Mouse (Mus musculus) C2C12 (cell line): ENCODE data around the gene Gm37240. TPM values are rescaled to one million over a fixed set of nuclear protein-coding genes. Genes with fewer than 3 reads are reported as not detected.

ENCODE experiments used
- H3K27me3 ChIP-seq: one replicate; pipeline ENCODE4 v1.6.1; 2011; ENCODE audit not compliant: control insufficient read depth, insufficient read depth, insufficient read length
- H3K36me3 ChIP-seq: one replicate; pipeline ENCODE4 v1.6.1; 2011; ENCODE audit not compliant: control insufficient read depth, insufficient read depth
- H3K4me3 ChIP-seq: one replicate; pipeline ENCODE4 v1.5.1; 2011; ENCODE audit warnings: mild to moderate bottlenecking, control low read depth; ENCODE audit not compliant: poor library complexity, insufficient read depth, severe bottlenecking
- H3K79me2 ChIP-seq: one replicate; pipeline ENCODE4 v1.6.1; 2011; ENCODE audit not compliant: control insufficient read depth, insufficient read depth
- H3K79me3 ChIP-seq: one replicate; pipeline ENCODE4 v1.6.1; 2011; ENCODE audit warnings: low read depth, control low read depth
- H3ac ChIP-seq: one replicate; pipeline ENCODE3; 2011; ENCODE audit warnings: low read depth; ENCODE audit not compliant: control insufficient read depth, insufficient read length
- CEBPB ChIP-seq: IDR thresholded peaks from one replicate; pipeline ENCODE4 v1.6.1; 2011; ENCODE audit warnings: low read depth, mild to moderate bottlenecking, control low read depth, moderate library complexity
- CTCF ChIP-seq: IDR thresholded peaks from one replicate; pipeline ENCODE4 v1.5.1; 2011; ENCODE audit not compliant: control insufficient read depth, insufficient read depth, insufficient read length
- FOSL1 ChIP-seq: IDR thresholded peaks from one replicate; pipeline ENCODE4 v1.8.0; 2011; ENCODE audit warnings: mild to moderate bottlenecking, low read length; ENCODE audit not compliant: poor library complexity, insufficient read depth, severe bottlenecking
- MAX ChIP-seq: IDR thresholded peaks from one replicate; pipeline ENCODE4 v1.6.1; 2011; ENCODE audit warnings: mild to moderate bottlenecking, control low read depth
- MYOD1 ChIP-seq: IDR thresholded peaks from one replicate; pipeline ENCODE4 v1.6.1; 2011; ENCODE audit warnings: low read depth; ENCODE audit not compliant: control insufficient read depth, insufficient read length
- MYOG ChIP-seq: IDR thresholded peaks from one replicate; pipeline ENCODE4 v1.6.1; 2011; ENCODE audit not compliant: control insufficient read depth, insufficient read length; ENCODE audit errors: extremely low read depth
- USF1 ChIP-seq: IDR thresholded peaks from one replicate; pipeline ENCODE4 v1.6.1; 2011; ENCODE audit warnings: low read depth, mild to moderate bottlenecking, control low read depth, moderate library complexity
- polyA plus RNA-seq: library from polyadenylated mRNA; unstranded; fragments of >200 nt; fragmentation: generic; extraction: Trizol; gene quantifications from one replicate; pipeline ENCODE4 v1.2.1, GENCODE M21; 2012; ENCODE audit warnings: missing spikeins

Gene Gm37240
- polyA plus RNA-seq, 1 experiment: 7.3 TPM

GRCm38 (mm10) chr3:84827617-84828016, 1059.7 kb downstream of the Gm37240 start:
- Histone ChIP-seq H3ac (no peak overlapping the region), H3K36me3 (no peaks in the 10 kb centered on the region), H3K27me3 (no peaks in the 10 kb centered on the region), H3K79me2 (peaks cover 98% of the 10 kb centered on the region), H3K79me3 (peaks cover 39% of the 10 kb centered on the region), H3K4me3 (no peak overlapping the region)
- no peak for TF ChIP-seq FOSL1
- no peak for TF ChIP-seq USF1
- TF ChIP-seq CEBPB: no peak
- TF ChIP-seq CTCF: no peak
- TF ChIP-seq MYOD1: no peak
- no peak for TF ChIP-seq MYOG
- no peak for TF ChIP-seq MAX

- no peaks in the 10 kb centered on the region for H3K36me3 ChIP-seq
- TF ChIP-seq CTCF (no peak), MYOG (no peak), USF1 (no peak), CEBPB (no peak), MYOD1 (no peak), FOSL1 (no peak), MAX (no peak)
Observed at GRCm38 (mm10) chr3:84826938-84827337, 1060.4 kb downstream of the Gm37240 start.

GRCm38 (mm10) chr3:84826405-84826804, 1060.9 kb downstream of the Gm37240 start:
- Histone ChIP-seq H3K79me2 (peaks cover 97% of the 10 kb centered on the region), H3K27me3 (no peaks in the 10 kb centered on the region), H3K36me3 (no peaks in the 10 kb centered on the region), H3K4me3 (no peak overlapping the region), H3ac (no peak overlapping the region), H3K79me3 (peaks cover 36% of the 10 kb centered on the region)
- TF ChIP-seq MAX: no peak
- TF ChIP-seq MYOG: no peak
- TF ChIP-seq CEBPB: no peak
- TF ChIP-seq MYOD1: no peak
- TF ChIP-seq CTCF: no peak
- TF ChIP-seq FOSL1: no peak
- TF ChIP-seq USF1: no peak

More at GRCm38 (mm10) chr3:84826938-84827337, 1060.4 kb downstream of the Gm37240 start:
- peaks cover 38% of the 10 kb centered on the region for H3K79me3 ChIP-seq
- H3K79me2 ChIP-seq: peaks cover 98% of the 10 kb centered on the region
- H3ac ChIP-seq: no peak overlapping the region
- H3K27me3 ChIP-seq: no peaks in the 10 kb centered on the region
- no peak overlapping the region for H3K4me3 ChIP-seq

- H3K79me2 ChIP-seq: peaks cover 96% of the 10 kb centered on the region
- H3K4me3 ChIP-seq: no peak overlapping the region
- H3K27me3 ChIP-seq: no peaks in the 10 kb centered on the region
- no peak for TF ChIP-seq MYOG
- no peak for TF ChIP-seq FOSL1
- no peak for TF ChIP-seq USF1
- TF ChIP-seq MAX: no peak
- TF ChIP-seq CTCF: no peak
- no peak for TF ChIP-seq CEBPB
- no peak for TF ChIP-seq MYOD1
- H3K79me3 ChIP-seq: peaks cover 34% of the 10 kb centered on the region
- H3K36me3 ChIP-seq: no peaks in the 10 kb centered on the region
- H3ac ChIP-seq: no peak overlapping the region
Observed at GRCm38 (mm10) chr3:84825990-84826389, 1061.3 kb downstream of the Gm37240 start.

- H3K79me3 ChIP-seq: peaks cover 32% of the 10 kb centered on the region
- H3K4me3 ChIP-seq: no peak overlapping the region
- H3K36me3 ChIP-seq: no peaks in the 10 kb centered on the region
- TF ChIP-seq MAX: no peak
- TF ChIP-seq CTCF: no peak
- no peak for TF ChIP-seq MYOG
- TF ChIP-seq FOSL1: no peak
- no peak for TF ChIP-seq MYOD1
- TF ChIP-seq USF1: no peak
- no peak for TF ChIP-seq CEBPB
- peaks cover 96% of the 10 kb centered on the region for H3K79me2 ChIP-seq
- no peaks in the 10 kb centered on the region for H3K27me3 ChIP-seq
- H3ac ChIP-seq: no peak overlapping the region
Observed at GRCm38 (mm10) chr3:84820654-84821201, 1066.6 kb downstream of the Gm37240 start.

- H3K79me2 ChIP-seq: peaks cover 88% of the 10 kb centered on the region
- no peak overlapping the region for H3ac ChIP-seq
- H3K4me3 ChIP-seq: no peak overlapping the region
- H3K79me3 ChIP-seq: peaks cover 28% of the 10 kb centered on the region
- no peaks in the 10 kb centered on the region for H3K36me3 ChIP-seq
- TF ChIP-seq FOSL1 (no peak), USF1 (no peak), CEBPB (no peak)
- H3K27me3 ChIP-seq: no peaks in the 10 kb centered on the region
Observed at GRCm38 (mm10) chr3:84816951-84817350, 1070.4 kb downstream of the Gm37240 start.
